Mouse (Mus musculus): ENCODE measurements at regions not wholly inside any gene's neighbourhood (a gene's known extent, or its start where the extent isn't known, plus 50 kb on each side); places are given as distances from the start of the nearest gene placed in this dataset.

DNA sequence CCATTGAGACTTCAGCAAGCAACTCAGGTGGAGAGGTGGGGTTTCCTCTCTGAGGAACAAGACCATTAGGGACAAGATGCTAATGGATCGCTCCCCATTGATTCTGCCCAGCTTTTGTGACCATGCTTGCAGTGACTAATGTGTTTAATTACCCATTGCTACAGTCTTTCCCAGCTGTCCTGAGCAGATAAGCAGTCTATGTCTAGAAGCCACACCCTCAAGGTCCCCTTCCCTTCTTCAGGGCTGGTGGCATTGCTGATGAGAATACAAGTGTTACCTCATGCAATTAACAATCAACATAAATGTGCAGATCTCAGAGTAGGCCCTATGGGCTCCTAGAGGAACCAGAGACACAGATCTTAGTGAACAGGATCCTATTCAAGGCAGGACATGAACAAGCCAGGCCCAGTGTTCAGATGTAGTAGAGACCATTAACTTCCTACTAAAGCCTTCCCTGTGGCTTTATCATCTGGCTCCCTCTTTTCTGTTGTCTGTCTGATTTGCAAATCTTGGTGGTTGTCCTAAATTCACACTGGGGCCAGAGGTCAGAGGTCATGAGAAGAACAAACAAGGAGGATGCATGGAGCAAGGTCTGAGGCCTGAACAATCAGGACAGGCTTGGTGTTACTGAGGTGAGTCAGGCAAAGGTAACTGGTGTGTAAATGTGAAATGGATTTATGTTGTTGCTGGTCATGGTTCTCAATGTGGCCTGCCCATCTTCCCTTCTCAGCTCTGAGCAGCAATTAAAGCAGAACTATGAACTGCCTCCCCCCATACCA is 56.8 kb downstream of the Odc1 start:
- no peak overlapping the region for H3K27ac ChIP-seq (replicated peaks; ENCODE audit: low read depth, low read length)
- 93% methylated on average over 1 of the region's 1 CpGs for WGBS
- no peak overlapping the region for H3K4me2 ChIP-seq (ENCODE audit: low read length)
- no peaks in the 10 kb centered on the region for H3K9me3 ChIP-seq (ENCODE audit: control insufficient read depth, low read length)
- no peaks in the 10 kb centered on the region for H3K27me3 ChIP-seq (ENCODE audit: control insufficient read depth, insufficient read depth, low read length)
- no peaks in the 10 kb centered on the region for H3K4me1 ChIP-seq (ENCODE audit: control insufficient read depth, insufficient read depth, low read length)
- ATAC-seq (ENCODE audit: low FRiP score, low TSS enrichment) (no peak), DNase-seq (no peak)
- H3K36me3 ChIP-seq (ENCODE audit: control insufficient read depth, insufficient read depth, low read length): no peaks in the 10 kb centered on the region
- H3K9ac ChIP-seq (replicated peaks; ENCODE audit: low read length): no peak overlapping the region
- no peak overlapping the region for H3K4me3 ChIP-seq (replicated peaks; ENCODE audit: low read depth, low read length)

DNA sequence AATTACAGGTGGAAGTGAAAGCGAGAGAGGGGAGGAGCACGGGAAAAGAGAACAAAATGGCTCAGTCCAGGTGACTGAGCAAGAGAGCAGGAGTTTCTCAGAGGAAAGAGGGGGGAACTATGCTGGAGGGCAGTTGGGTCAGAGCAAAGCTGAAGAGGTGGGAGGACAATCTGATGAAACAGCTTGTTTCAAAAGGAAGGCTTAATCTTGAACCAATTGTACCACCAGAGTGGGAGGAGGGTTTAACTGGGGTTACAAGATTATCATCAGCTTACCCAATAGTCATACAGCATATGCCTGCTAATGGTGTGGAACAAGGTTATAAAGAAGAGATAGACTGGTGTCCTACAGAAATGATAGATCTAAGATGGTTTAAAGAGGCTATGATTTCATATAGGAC is 59.0 kb downstream of the Odc1 start:
- 89% methylated on average over 2 of the region's 2 CpGs for WGBS
- no peak overlapping the region for H3K4me2 ChIP-seq (ENCODE audit: low read length)
- H3K4me3 ChIP-seq (replicated peaks; ENCODE audit: low read depth, low read length): no peak overlapping the region
- no peak overlapping the region for H3K27ac ChIP-seq (replicated peaks; ENCODE audit: low read depth, low read length)
- H3K9ac ChIP-seq (replicated peaks; ENCODE audit: low read length): no peak overlapping the region
- no peak for ATAC-seq (ENCODE audit: low FRiP score, low TSS enrichment)
- no peaks in the 10 kb centered on the region for H3K9me3 ChIP-seq (ENCODE audit: control insufficient read depth, low read length)
- H3K4me1 ChIP-seq (ENCODE audit: control insufficient read depth, insufficient read depth, low read length): no peaks in the 10 kb centered on the region
- H3K36me3 ChIP-seq (ENCODE audit: control insufficient read depth, insufficient read depth, low read length): no peaks in the 10 kb centered on the region
- no peaks in the 10 kb centered on the region for H3K27me3 ChIP-seq (ENCODE audit: control insufficient read depth, insufficient read depth, low read length)
- DNase-seq: no peak

DNA sequence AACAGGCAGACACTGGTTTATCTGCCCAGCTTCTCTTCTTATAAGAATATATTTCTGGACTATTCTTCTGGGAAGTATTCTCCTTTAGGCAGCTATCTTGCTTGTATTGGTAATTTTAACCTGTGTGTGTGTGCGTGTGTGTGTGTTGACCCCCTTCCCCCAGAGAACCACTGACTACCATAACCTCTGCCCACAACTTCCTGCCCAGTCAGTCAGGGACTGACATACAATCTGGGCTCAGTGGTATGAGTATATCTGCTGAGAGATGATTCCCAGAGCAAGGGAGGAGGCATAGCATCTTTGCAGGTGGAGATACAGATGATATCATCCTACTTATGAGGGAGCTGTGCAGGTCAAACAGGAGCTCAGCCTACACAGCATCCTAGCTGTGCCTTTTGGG is 65.8 kb downstream of the Odc1 start:
- H3K4me3 ChIP-seq (replicated peaks; ENCODE audit: low read depth, low read length): no peak overlapping the region
- no peak overlapping the region for H3K9ac ChIP-seq (replicated peaks; ENCODE audit: low read length)
- H3K36me3 ChIP-seq (ENCODE audit: control insufficient read depth, insufficient read depth, low read length): no peaks in the 10 kb centered on the region
- H3K27ac ChIP-seq (replicated peaks; ENCODE audit: low read depth, low read length): no peak overlapping the region
- H3K4me1 ChIP-seq (ENCODE audit: control insufficient read depth, insufficient read depth, low read length): no peaks in the 10 kb centered on the region
- H3K27me3 ChIP-seq (ENCODE audit: control insufficient read depth, insufficient read depth, low read length): no peaks in the 10 kb centered on the region
- DNase-seq (no peak), ATAC-seq (ENCODE audit: low FRiP score, low TSS enrichment) (no peak)
- 96% methylated on average over 1 of the region's 1 CpGs for WGBS
- no peaks in the 10 kb centered on the region for H3K9me3 ChIP-seq (ENCODE audit: control insufficient read depth, low read length)
- no peak overlapping the region for H3K4me2 ChIP-seq (ENCODE audit: low read length)

DNA sequence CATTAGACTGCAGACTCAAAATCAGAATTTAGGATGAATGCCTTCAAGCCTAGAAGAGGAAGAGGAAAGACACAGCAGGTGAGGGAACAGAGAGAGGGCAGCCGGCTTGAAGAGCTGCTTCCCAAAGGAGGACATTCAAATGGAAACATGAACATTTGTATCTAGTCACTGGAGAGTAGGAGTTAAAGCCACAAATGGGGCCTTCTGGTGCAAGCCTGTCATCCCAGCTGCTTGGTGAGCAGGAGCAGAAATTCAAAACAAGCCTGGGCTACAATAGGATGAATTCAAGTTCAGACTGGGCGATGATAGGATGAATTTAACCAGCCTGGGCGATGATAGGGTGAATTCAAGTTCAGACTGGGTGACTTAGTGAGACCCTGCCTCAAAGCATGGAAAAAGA is 67.4 kb downstream of the Odc1 start:
- no peak for DNase-seq
- H3K27me3 ChIP-seq (ENCODE audit: control insufficient read depth, insufficient read depth, low read length): no peaks in the 10 kb centered on the region
- no peaks in the 10 kb centered on the region for H3K36me3 ChIP-seq (ENCODE audit: control insufficient read depth, insufficient read depth, low read length)
- H3K4me1 ChIP-seq (ENCODE audit: control insufficient read depth, insufficient read depth, low read length): no peaks in the 10 kb centered on the region
- no peaks in the 10 kb centered on the region for H3K9me3 ChIP-seq (ENCODE audit: control insufficient read depth, low read length)
- H3K27ac ChIP-seq (replicated peaks; ENCODE audit: low read depth, low read length): no peak overlapping the region
- no peak for ATAC-seq (ENCODE audit: low FRiP score, low TSS enrichment)
- 89% methylated on average over 3 of the region's 3 CpGs for WGBS
- no peak overlapping the region for H3K4me3 ChIP-seq (replicated peaks; ENCODE audit: low read depth, low read length)
- H3K9ac ChIP-seq (replicated peaks; ENCODE audit: low read length): no peak overlapping the region
- H3K4me2 ChIP-seq (ENCODE audit: low read length): no peak overlapping the region

- ATAC-seq (ENCODE audit: low FRiP score, low TSS enrichment) (no peak), DNase-seq (no peak)
- Histone ChIP-seq H3K27me3 (ENCODE audit: control insufficient read depth, insufficient read depth, low read length) (no peaks in the 10 kb centered on the region), H3K9ac (replicated peaks; ENCODE audit: low read length) (no peak overlapping the region), H3K4me1 (ENCODE audit: control insufficient read depth, insufficient read depth, low read length) (0 out of 2 replicates have a peak, but pooled peaks cover 5% of the 10 kb centered on the region), H3K4me3 (replicated peaks; ENCODE audit: low read depth, low read length) (no peak overlapping the region), H3K36me3 (ENCODE audit: control insufficient read depth, insufficient read depth, low read length) (no peaks in the 10 kb centered on the region), H3K27ac (replicated peaks; ENCODE audit: low read depth, low read length) (no peak overlapping the region), H3K4me2 (ENCODE audit: low read length) (no peak overlapping the region), H3K9me3 (ENCODE audit: control insufficient read depth, low read length) (no peaks in the 10 kb centered on the region)
- 34% methylated on average over 2 of the region's 2 CpGs for WGBS
Observed at GRCm38 (mm10) chr12:17618300-17618699, 72.4 kb upstream of the Hpcal1 start.

DNA sequence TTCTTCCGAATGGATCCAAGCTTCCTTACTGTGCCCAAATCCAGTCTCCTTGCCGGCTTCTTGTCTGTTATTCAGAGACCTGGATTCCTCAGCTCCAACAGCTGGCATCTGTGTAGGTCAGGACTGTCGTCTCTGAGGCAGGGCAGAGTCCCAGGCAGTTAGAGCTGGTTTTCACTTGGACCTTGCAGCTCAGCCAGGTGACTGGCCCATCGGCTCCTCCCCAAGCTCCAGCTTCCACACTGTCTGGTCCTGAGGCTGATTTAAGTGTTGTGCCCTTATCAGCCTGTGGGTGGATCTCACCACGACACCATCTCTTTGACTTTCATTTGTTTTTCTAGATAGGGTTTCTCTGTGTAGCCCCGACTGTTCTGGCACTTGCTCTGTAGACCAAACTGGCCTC is 70.4 kb upstream of the Hpcal1 start:
- H3K9me3 ChIP-seq (ENCODE audit: control insufficient read depth, low read length): no peaks in the 10 kb centered on the region
- 68% methylated on average over 6 of the region's 6 CpGs for WGBS

GRCm38 (mm10) chr12:17621487-17621888 is 69.2 kb upstream of the Hpcal1 start:
- Histone ChIP-seq H3K27ac (replicated peaks; ENCODE audit: low read depth, low read length) (no peak overlapping the region), H3K9ac (replicated peaks; ENCODE audit: low read length) (no peak overlapping the region), H3K36me3 (ENCODE audit: control insufficient read depth, insufficient read depth, low read length) (no peaks in the 10 kb centered on the region), H3K4me2 (ENCODE audit: low read length) (no peak overlapping the region), H3K9me3 (ENCODE audit: control insufficient read depth, low read length) (no peaks in the 10 kb centered on the region), H3K27me3 (ENCODE audit: control insufficient read depth, insufficient read depth, low read length) (no peaks in the 10 kb centered on the region), H3K4me1 (ENCODE audit: control insufficient read depth, insufficient read depth, low read length) (0 out of 2 replicates have a peak, but pooled peaks cover 5% of the 10 kb centered on the region), H3K4me3 (replicated peaks; ENCODE audit: low read depth, low read length) (no peak overlapping the region)
- ATAC-seq (ENCODE audit: low FRiP score, low TSS enrichment): no peak
- WGBS: 20% methylated on average over 6 of the region's 6 CpGs
- peak; percentile 24 for DNase-seq

More for the DNA sequence above, 70.4 kb upstream of the Hpcal1 start:
- ATAC-seq (ENCODE audit: low FRiP score, low TSS enrichment) (no peak), DNase-seq (no peak)
- Histone ChIP-seq H3K27ac (replicated peaks; ENCODE audit: low read depth, low read length) (no peak overlapping the region), H3K4me2 (ENCODE audit: low read length) (no peak overlapping the region), H3K9ac (replicated peaks; ENCODE audit: low read length) (no peak overlapping the region), H3K36me3 (ENCODE audit: control insufficient read depth, insufficient read depth, low read length) (no peaks in the 10 kb centered on the region), H3K4me1 (ENCODE audit: control insufficient read depth, insufficient read depth, low read length) (0 out of 2 replicates have a peak, but pooled peaks cover 5% of the 10 kb centered on the region), H3K4me3 (replicated peaks; ENCODE audit: low read depth, low read length) (no peak overlapping the region), H3K27me3 (ENCODE audit: control insufficient read depth, insufficient read depth, low read length) (no peaks in the 10 kb centered on the region)

- Histone ChIP-seq H3K4me1 (ENCODE audit: control insufficient read depth, insufficient read depth, low read length) (0 out of 2 replicates have a peak, but pooled peaks cover 5% of the 10 kb centered on the region), H3K4me3 (replicated peaks; ENCODE audit: low read depth, low read length) (no peak overlapping the region), H3K9ac (replicated peaks; ENCODE audit: low read length) (no peak overlapping the region), H3K36me3 (ENCODE audit: control insufficient read depth, insufficient read depth, low read length) (no peaks in the 10 kb centered on the region), H3K27ac (replicated peaks; ENCODE audit: low read depth, low read length) (no peak overlapping the region), H3K27me3 (ENCODE audit: control insufficient read depth, insufficient read depth, low read length) (no peaks in the 10 kb centered on the region), H3K9me3 (ENCODE audit: control insufficient read depth, low read length) (no peaks in the 10 kb centered on the region), H3K4me2 (ENCODE audit: low read length) (no peak overlapping the region)
- ATAC-seq (ENCODE audit: low FRiP score, low TSS enrichment): no peak
- WGBS: 49% methylated on average over 8 of the region's 8 CpGs
- DNase-seq: no peak
Observed at GRCm38 (mm10) chr12:17622509-17623005, 68.1 kb upstream of the Hpcal1 start.

DNA sequence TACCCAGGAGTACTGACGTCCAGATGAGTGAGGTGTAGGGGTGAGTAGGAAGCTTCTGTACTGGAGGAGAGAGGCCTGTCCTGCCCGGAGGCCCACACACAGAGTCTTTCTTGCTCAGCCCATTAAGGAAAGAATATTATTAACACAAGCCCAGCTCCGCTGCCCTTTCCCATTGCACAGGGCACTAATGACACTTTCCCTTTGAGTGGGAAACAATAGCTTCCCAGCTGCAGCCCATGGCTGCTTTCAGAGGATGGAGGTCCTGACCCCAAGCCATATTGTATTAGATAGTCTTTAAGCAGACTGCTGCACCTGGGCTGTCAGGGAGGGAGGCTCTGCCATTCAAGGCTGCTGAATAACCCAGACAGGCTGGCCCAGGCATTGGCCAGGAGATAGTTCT is 64.6 kb upstream of the Hpcal1 start:
- DNase-seq (peak; percentile 13), ATAC-seq (ENCODE audit: low FRiP score, low TSS enrichment) (no peak)
- Histone ChIP-seq H3K9me3 (ENCODE audit: control insufficient read depth, low read length) (no peaks in the 10 kb centered on the region), H3K4me1 (ENCODE audit: control insufficient read depth, insufficient read depth, low read length) (0 out of 2 replicates have a peak, but pooled peaks cover 5% of the 10 kb centered on the region), H3K27ac (replicated peaks; ENCODE audit: low read depth, low read length) (no peak overlapping the region), H3K9ac (replicated peaks; ENCODE audit: low read length) (no peak overlapping the region), H3K27me3 (ENCODE audit: control insufficient read depth, insufficient read depth, low read length) (no peaks in the 10 kb centered on the region), H3K4me2 (ENCODE audit: low read length) (no peak overlapping the region), H3K4me3 (replicated peaks; ENCODE audit: low read depth, low read length) (no peak overlapping the region), H3K36me3 (ENCODE audit: control insufficient read depth, insufficient read depth, low read length) (no peaks in the 10 kb centered on the region)
- 5% methylated on average over 3 of the region's 3 CpGs for WGBS
